Mouse (Mus musculus): ENCODE measurements around the gene Gm20924. TPM values are rescaled to one million over a fixed set of nuclear protein-coding genes. Genes with fewer than 3 reads are reported as not detected.
"Not testable (repeated sequence)": the region's sequence is repeated elsewhere in the genome, so short reads cannot be mapped to it uniquely, and the experiment has no call there.

The Gm20924 gene
- polyA plus RNA-seq (2012; ENCODE audit: insufficient read depth, insufficient read length, missing spikeins), result not detected in 2 replicates

DNA sequence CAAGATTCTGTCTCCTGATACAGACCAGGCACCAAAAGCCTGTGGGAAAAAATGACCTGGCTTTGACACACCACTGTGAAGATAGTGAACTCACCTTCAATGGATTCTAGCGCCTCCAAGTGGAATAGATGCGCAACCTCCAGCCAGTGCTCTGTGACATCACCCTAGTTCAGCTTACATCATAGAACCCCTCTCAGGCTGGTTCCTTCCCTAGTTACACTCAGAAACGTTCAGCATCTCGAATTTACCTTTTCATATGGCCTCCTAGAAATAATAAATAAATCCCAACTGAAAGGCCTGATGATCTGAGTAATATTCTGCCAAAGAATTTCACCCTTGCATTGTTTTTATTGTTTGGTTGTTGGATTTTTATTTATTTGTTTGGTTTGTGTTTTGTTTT is at the start of gene Gm20924:
Gene Gm20924, minus strand, starts transcription at position 101 of the 400 bp plus-strand sequence.
- not testable (repeated sequence) for H3K27ac ChIP-seq (replicated peaks; ENCODE audit: low read depth, low read length); H3K4me3 ChIP-seq (ENCODE audit: insufficient read depth, low read depth, low read length); H3K4me1 ChIP-seq (ENCODE audit: control insufficient read depth, insufficient read depth, insufficient read length, low read length)

Other genes starting within 250 kb of the Gm20924 start
- gene Gm20736, start 170.2 kb upstream of the Gm20924 start, polyA plus RNA-seq (2012; ENCODE audit: insufficient read depth, insufficient read length, missing spikeins), result not detected in 2 replicates

All from brown adipose tissue, adult 24 weeks (tissue).